28 mouse cellular contexts compared by ENCODE assay signal in genomic region chr17:71024071-71024470, GRCm38 (mm10). TPM values are rescaled to one million over a fixed set of nuclear protein-coding genes. Genes with fewer than 3 reads are reported as not detected.
DNase-seq lines count a peak whose midpoint lies in the region; ATAC-seq lines count a peak whose summit lies in the region.
"Had no signal": no experiment of that assay in that cellular context is flagged by ENCODE, and none has a peak within 500 bp of the region (broad histone marks: within the 10 kb centered on the region; RNA-seq: fewer than 3 reads in every experiment).

No protein-coding gene starts in this region.

- intact Hi-C loops in heart, postnatal 25 days (cut with DNase I), result no loop called here

- H3K4me3 ChIP-seq in midbrain, embryonic 11.5 days (ENCODE audit: low read depth, low read length), result no peak overlapping the region
- no peak overlapping the region for H3K4me3 ChIP-seq in midbrain, embryonic 15.5 days
- no peak overlapping the region for H3K4me3 ChIP-seq in heart, embryonic 15.5 days
- H3K4me3 ChIP-seq: embryonic facial prominence, embryonic 10.5 days; embryonic facial prominence, embryonic 15.5 days; forebrain, embryonic 12.5 days; hindbrain, embryonic 15.5 days; left cerebral cortex, adult 2 months; limb, embryonic 12.5 days; liver, embryonic 15.5 days; midbrain, embryonic 10.5 days; myocyte; neural tube, embryonic 12.5 days had no signal

- WGBS in midbrain, embryonic 11.5 days, result 94% methylated on average over 10 of the region's 10 CpGs
- WGBS in midbrain, embryonic 15.5 days, result 96% methylated on average over 10 of the region's 10 CpGs
- 70% methylated on average over 10 of the region's 10 CpGs for WGBS in heart, embryonic 15.5 days

- H3K4me2 ChIP-seq in midbrain, embryonic 11.5 days, result no peak overlapping the region
- no peak overlapping the region for H3K4me2 ChIP-seq in midbrain, embryonic 15.5 days
- peak overlapping the region; percentile 25 for H3K4me2 ChIP-seq in heart, embryonic 15.5 days
- H3K4me2 ChIP-seq: embryonic facial prominence, embryonic 15.5 days; forebrain, embryonic 12.5 days; hindbrain, embryonic 15.5 days; limb, embryonic 12.5 days; liver, embryonic 15.5 days; lung, embryonic 14.5 days; neural tube, embryonic 12.5 days had no signal

- ATAC-seq in midbrain, embryonic 11.5 days (ENCODE audit: low FRiP score), result no peak
- no peak for ATAC-seq in midbrain, embryonic 15.5 days (replicated peaks)
- ATAC-seq in heart, embryonic 15.5 days (replicated peaks; ENCODE audit: insufficient number of reproducible peaks, insufficient read depth, low FRiP score, low read depth), result no peak
- ATAC-seq: activated CD4-positive, CD25-positive, alpha-beta regulatory T cell, adult 4 months; inflammation-experienced regulatory T-cells, adult 6 months had no signal

- H3K27me3 ChIP-seq in midbrain, embryonic 11.5 days (ENCODE audit: control insufficient read depth, insufficient read depth, low read length), result no peaks in the 10 kb centered on the region
- no peaks in the 10 kb centered on the region for H3K27me3 ChIP-seq in midbrain, embryonic 15.5 days (replicated peaks)
- H3K27me3 ChIP-seq in heart, embryonic 15.5 days, result no peaks in the 10 kb centered on the region
- H3K27me3 ChIP-seq: CH12.LX; embryonic facial prominence, embryonic 15.5 days; forebrain, embryonic 12.5 days; hindbrain, embryonic 15.5 days; limb, embryonic 12.5 days; liver, embryonic 15.5 days; neural tube, embryonic 12.5 days had no signal

- H3K4me1 ChIP-seq in midbrain, embryonic 11.5 days (ENCODE audit: control insufficient read depth, insufficient read depth, low read length), result peaks cover 3% of the 10 kb centered on the region; the same call in 1 of the 2 replicates
- H3K4me1 ChIP-seq in midbrain, embryonic 15.5 days, result no peaks in the 10 kb centered on the region
- peaks cover 49% of the 10 kb centered on the region for H3K4me1 ChIP-seq in heart, embryonic 15.5 days (replicated peaks)
- H3K4me1 ChIP-seq: liver, embryonic 15.5 days had no signal

- H3K27ac ChIP-seq in midbrain, embryonic 11.5 days (ENCODE audit: low read depth, low read length), result no peak overlapping the region
- no peak overlapping the region for H3K27ac ChIP-seq in midbrain, embryonic 15.5 days
- H3K27ac ChIP-seq in heart, embryonic 15.5 days, result peak overlapping the region; percentile 58
- H3K27ac ChIP-seq: embryonic facial prominence, embryonic 10.5 days; embryonic facial prominence, embryonic 15.5 days; forebrain, embryonic 12.5 days; hindbrain, embryonic 15.5 days; left cerebral cortex, adult 2 months; limb, embryonic 12.5 days; liver, embryonic 15.5 days; midbrain, embryonic 10.5 days; neural tube, embryonic 12.5 days had no signal

- H3K9ac ChIP-seq in midbrain, embryonic 11.5 days (ENCODE audit: low read length), result no peak overlapping the region
- H3K9ac ChIP-seq in midbrain, embryonic 15.5 days, result no peak overlapping the region
- no peak overlapping the region for H3K9ac ChIP-seq in heart, embryonic 15.5 days
- H3K9ac ChIP-seq: embryonic facial prominence, embryonic 15.5 days; forebrain, embryonic 12.5 days; hindbrain, embryonic 15.5 days; limb, embryonic 12.5 days; liver, embryonic 15.5 days; lung, embryonic 14.5 days; neural tube, embryonic 12.5 days had no signal

- DNase-seq in midbrain, embryonic 11.5 days (ENCODE audit: low spot score, missing footprints), result peak; percentile 39
- DNase-seq in heart, postnatal 25 days (ENCODE audit: low spot score), result peak; percentile 46
- no peak for DNase-seq in spleen, postnatal 14 days (ENCODE audit: low spot score in 2 of 2)
- DNase-seq in spleen, postnatal 36 days (ENCODE audit: low spot score in 2 of 2), result no peak
- DNase-seq: adrenal gland, adult 2 months; cerebellum, adult 8-10 months; cerebellum, postnatal 25 days; gastrocnemius, postnatal 25 days; kidney, adult 11 months; kidney, postnatal 14 days; lung, embryonic 14.5 days; lung, postnatal 14 days; right cerebral cortex, adult 18-20 months had no signal

- no peaks in the 10 kb centered on the region for H3K9me3 ChIP-seq in midbrain, embryonic 11.5 days (ENCODE audit: control insufficient read depth, low read length)
- H3K9me3 ChIP-seq in midbrain, embryonic 15.5 days, result no peaks in the 10 kb centered on the region
- H3K9me3 ChIP-seq in heart, embryonic 15.5 days (replicated peaks), result no peaks in the 10 kb centered on the region
- H3K9me3 ChIP-seq: embryonic facial prominence, embryonic 10.5 days; embryonic facial prominence, embryonic 15.5 days; forebrain, embryonic 12.5 days; hindbrain, embryonic 15.5 days; limb, embryonic 12.5 days; liver, embryonic 15.5 days; midbrain, embryonic 10.5 days; neural tube, embryonic 12.5 days had no signal

- no peaks in the 10 kb centered on the region for H3K36me3 ChIP-seq in midbrain, embryonic 11.5 days (ENCODE audit: control insufficient read depth, insufficient read depth, low read length)
- H3K36me3 ChIP-seq in midbrain, embryonic 15.5 days (replicated peaks), result no peaks in the 10 kb centered on the region
- peaks cover 6% of the 10 kb centered on the region; the same call in 1 of the 2 replicates for H3K36me3 ChIP-seq in heart, embryonic 15.5 days
- H3K36me3 ChIP-seq: embryonic facial prominence, embryonic 10.5 days; embryonic facial prominence, embryonic 15.5 days; forebrain, embryonic 12.5 days; hindbrain, embryonic 15.5 days; limb, embryonic 12.5 days; liver, embryonic 15.5 days; midbrain, embryonic 10.5 days; neural tube, embryonic 12.5 days had no signal

RNA-seq across cellular contexts. Expression of gene Myl12a, which starts 21.4 kb away (rescaled TPM):
- polyA plus RNA-seq in midbrain, embryonic 11.5 days (2014; fragmentation: Nextera tagmentation; extraction: Ambion mirVana), result 375 and 403 TPM in 2 replicates
- 93.2 and 107 TPM in 2 replicates for polyA plus RNA-seq in midbrain, embryonic 15.5 days (2015; fragmentation: Nextera tagmentation; extraction: Ambion mirVana)
- 619 and 705 TPM in 2 replicates for polyA plus RNA-seq in heart, embryonic 15.5 days (2015; fragmentation: Nextera tagmentation; extraction: Ambion mirVana)
- 100 to 1,000 TPM; 944 to 988 TPM for total RNA-seq in heart, postnatal 25 days (2021)

RNA-seq across cellular contexts. Expression of gene Myom1, which starts 21.6 kb away (rescaled TPM):
- polyA plus RNA-seq in midbrain, embryonic 11.5 days (2014; fragmentation: Nextera tagmentation; extraction: Ambion mirVana), result 1.3 and 1.4 TPM in 2 replicates
- 0.87 and 1.3 TPM in 2 replicates for polyA plus RNA-seq in midbrain, embryonic 15.5 days (2015; fragmentation: Nextera tagmentation; extraction: Ambion mirVana)
- polyA plus RNA-seq in heart, embryonic 15.5 days (2015; fragmentation: Nextera tagmentation; extraction: Ambion mirVana), result 164 and 185 TPM in 2 replicates
- 1,000 to 10,000 TPM; 1,192 to 1,218 TPM for total RNA-seq in heart, postnatal 25 days (2021)

Comparison
In these comparisons a context has a peak if more than half of its experiments do, and no peak if none do; other contexts are left out.
1. DNase-seq: peak in midbrain, embryonic 11.5 days (single experiment) and heart, postnatal 25 days (single experiment); none in spleen, postnatal 14 days (0 of 2) and spleen, postnatal 36 days (0 of 2).
2. RNA of gene Myom1, which starts 21.6 kb away (polyA plus RNA-seq): 164 to 185 TPM in heart, embryonic 15.5 days; 0.87 to 1.3 TPM in midbrain, embryonic 15.5 days and 1.3 to 1.4 TPM in midbrain, embryonic 11.5 days; every median in the first group is over 10 times any median in the second.